Comparison of ENCODE assay signal across 15 mouse cellular contexts in genomic region chr14:16444859-16445258, GRCm38 (mm10).
DNase-seq lines count a peak whose midpoint lies in the region.
"Had no signal": no experiment of that assay in that cellular context is flagged by ENCODE, and none has a peak within 500 bp of the region (broad histone marks: within the 10 kb centered on the region; RNA-seq: fewer than 3 reads in every experiment).

No protein-coding gene starts in this region.

- peak; percentile 73 for DNase-seq in gastrocnemius, adult 18-20 months (ENCODE audit: low spot score)
- no peak for DNase-seq in gastrocnemius, postnatal 10 days
- peak; percentile 27 to 58 for DNase-seq in gastrocnemius, adult 8-10 months (ENCODE audit: low spot score in 2 of 2)
- no peak for DNase-seq in gastrocnemius, postnatal 4 days (ENCODE audit: low spot score in 2 of 2)
- DNase-seq in heart, adult 11 months: peak; percentile 72
- no peak for DNase-seq in heart, postnatal 10 days
- DNase-seq in skeletal muscle tissue, adult 2 months (ENCODE audit: low read depth, low spot score): peak; percentile 83
- DNase-seq: adrenal gland, adult 8-10 months; adrenal gland, postnatal 14 days; adrenal gland, postnatal 36 days; B cell, adult 2 months; cerebellum, adult 11-12 months; cerebellum, adult 2 months; cerebellum, adult 9-10 months; cerebellum, postnatal 25 days had no signal

- intact Hi-C loops in heart, postnatal 10 days (cut with DNase I): no loop called here

Comparison
In these comparisons a context has a peak if more than half of its experiments do, and no peak if none do; other contexts are left out.
1. DNase-seq: peak in gastrocnemius, adult 18-20 months (single experiment), gastrocnemius, adult 8-10 months (2 of 2), heart, adult 11 months (single experiment) and skeletal muscle tissue, adult 2 months (single experiment); none in gastrocnemius, postnatal 10 days (single experiment), gastrocnemius, postnatal 4 days (0 of 2) and heart, postnatal 10 days (0 of 2).